Mouse (Mus musculus): ENCODE measurements around the gene Amph.

Gene Amph

DNA sequence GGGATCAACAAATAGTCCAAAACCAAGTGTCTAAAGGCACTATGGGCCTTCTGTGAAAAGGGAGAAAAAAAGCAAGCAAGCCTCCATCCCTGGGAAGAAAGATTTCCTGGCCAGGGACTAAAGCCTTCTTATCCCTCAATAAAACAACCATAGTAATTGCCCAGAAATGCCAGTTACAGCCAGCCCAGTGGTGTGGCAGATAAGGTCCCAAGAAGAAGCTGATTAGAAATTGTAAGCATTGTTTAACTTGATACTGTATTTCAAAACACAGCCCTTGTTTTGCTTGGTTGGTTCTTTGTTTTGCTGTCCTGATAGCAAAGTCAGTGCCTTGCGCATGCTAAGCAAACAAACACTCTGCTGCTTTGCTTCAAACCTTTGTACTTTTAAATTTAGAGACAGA is 191.8 kb downstream of the Amph start:
- DNase-seq (ENCODE audit: low spot score in 2 of 2), result no peak

- no peak for DNase-seq (ENCODE audit: low spot score in 2 of 2)
These were observed 195.8 kb downstream of the Amph start for GRCm38 (mm10) chr13:19143766-19144165.

DNA sequence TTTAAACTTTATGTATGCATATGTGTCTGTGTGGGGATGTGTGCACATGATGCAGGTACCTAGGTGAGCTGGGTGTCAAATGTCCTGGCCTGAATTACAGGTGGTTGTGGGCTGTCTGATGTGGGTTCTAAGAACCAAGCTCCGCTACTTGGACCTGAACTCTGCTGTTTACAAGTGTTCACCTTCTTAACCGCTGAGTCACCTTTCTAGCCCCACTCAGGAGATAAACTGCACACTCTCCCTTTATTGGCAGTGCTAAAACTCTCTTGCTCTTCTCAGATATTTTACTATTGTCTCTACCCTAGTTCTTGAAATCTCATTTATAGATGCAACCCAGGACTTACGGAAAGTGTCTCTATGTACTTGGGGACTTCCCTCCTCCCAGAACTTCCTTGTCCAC is 199.5 kb downstream of the Amph start:
- DNase-seq (ENCODE audit: low spot score in 2 of 2), result no peak

DNA sequence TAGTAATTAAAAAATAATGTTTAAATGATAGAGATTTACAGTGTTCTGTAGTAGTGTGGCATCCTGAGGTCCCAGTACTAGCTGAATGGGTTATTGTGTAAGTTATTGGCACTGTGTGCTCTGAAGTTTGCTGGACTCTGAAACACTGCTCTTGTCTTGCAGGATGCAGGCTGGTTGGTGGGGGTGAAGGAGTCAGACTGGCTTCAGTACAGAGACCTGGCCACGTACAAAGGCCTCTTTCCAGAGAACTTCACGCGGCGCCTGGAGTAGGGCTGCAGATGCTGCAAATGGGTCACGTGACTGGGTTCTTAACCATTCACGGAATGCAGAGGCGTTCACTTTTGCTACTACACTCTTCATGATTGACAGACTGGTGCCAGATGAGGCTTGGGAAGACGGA is 201.6 kb downstream of the Amph start:
- DNase-seq (ENCODE audit: low spot score in 2 of 2), result no peak

- no peak for DNase-seq (ENCODE audit: low spot score in 2 of 2)
These were observed 202.7 kb downstream of the Amph start for GRCm38 (mm10) chr13:19150438-19151301.

DNA sequence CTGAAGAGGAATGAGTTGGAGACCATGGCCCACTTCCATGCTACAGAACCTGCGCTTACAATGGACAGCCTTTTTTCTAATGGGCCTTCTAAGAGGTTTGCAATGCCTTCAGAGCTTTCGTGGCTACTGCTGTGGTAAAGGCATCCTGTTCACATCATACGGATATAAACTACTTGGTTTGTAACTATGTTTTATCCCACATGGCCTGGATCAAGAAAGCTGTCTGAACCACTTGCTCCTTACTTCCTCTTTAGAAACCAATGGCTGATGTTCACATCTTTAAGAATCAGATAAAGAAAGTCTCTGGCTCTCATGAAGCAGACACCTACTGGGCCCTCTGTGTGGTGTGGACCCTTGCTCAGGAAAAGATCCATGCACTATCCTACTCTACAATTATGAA is 204.1 kb downstream of the Amph start:
- no peak for DNase-seq (ENCODE audit: low spot score in 2 of 2)

- peak; percentile 17 to 19 for DNase-seq (ENCODE audit: low spot score in 2 of 2)
These were observed 210.5 kb downstream of the Amph start for GRCm38 (mm10) chr13:19158484-19158883.

GRCm38 (mm10) chr13:19160616-19161015 is 212.6 kb downstream of the Amph start:
- no peak for DNase-seq (ENCODE audit: low spot score in 2 of 2)

DNA sequence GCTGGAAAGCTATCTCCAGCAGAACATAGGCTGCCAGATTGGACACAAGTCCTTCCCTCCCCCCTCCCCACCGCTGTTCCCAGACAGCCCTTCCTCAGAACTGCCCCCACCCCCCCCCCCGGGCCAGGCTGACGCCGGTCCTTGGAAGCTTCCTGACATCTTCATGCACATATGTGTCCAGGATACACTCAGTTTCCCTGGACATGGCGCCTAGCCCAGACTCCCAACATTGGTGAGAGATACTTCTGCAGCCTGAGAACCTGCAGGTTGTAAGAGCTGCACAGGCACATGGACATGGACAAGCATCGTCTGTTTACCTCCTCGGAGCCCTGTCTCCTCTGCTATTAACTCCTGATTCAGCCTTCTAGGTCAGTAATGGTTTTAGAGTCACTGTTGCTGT is 213.1 kb downstream of the Amph start:
- no peak for DNase-seq (ENCODE audit: low spot score in 2 of 2)

DNA sequence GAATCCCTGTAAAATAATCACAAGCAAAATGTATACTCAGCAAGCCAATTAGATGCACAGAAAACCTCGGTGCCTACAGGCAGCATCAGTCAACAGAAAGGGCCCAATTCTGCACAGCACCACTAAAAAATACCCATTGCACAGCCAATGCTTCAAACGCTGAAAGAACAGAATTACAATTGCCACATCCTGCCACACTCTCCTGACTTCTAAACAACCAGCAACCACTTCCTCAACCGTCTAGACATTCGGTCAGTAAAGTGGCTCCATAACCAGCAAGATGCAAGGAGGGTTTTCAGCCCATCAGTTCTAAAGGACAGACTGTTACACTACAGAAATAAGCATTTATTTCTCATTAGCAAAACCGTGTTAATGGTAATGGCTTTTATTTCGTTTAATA is 214.1 kb downstream of the Amph start:
- no peak for DNase-seq (ENCODE audit: low spot score in 2 of 2)

GRCm38 (mm10) chr13:19177662-19178259 is 229.8 kb downstream of the Amph start:
- no peak for DNase-seq (ENCODE audit: low spot score in 2 of 2)

- DNase-seq (ENCODE audit: low spot score in 2 of 2), result no peak
These were observed 230.3 kb downstream of the Amph start for GRCm38 (mm10) chr13:19178351-19178750.

GRCm38 (mm10) chr13:19182259-19182658 is 234.3 kb downstream of the Amph start:
- no peak for DNase-seq (ENCODE audit: low spot score in 2 of 2)

DNA sequence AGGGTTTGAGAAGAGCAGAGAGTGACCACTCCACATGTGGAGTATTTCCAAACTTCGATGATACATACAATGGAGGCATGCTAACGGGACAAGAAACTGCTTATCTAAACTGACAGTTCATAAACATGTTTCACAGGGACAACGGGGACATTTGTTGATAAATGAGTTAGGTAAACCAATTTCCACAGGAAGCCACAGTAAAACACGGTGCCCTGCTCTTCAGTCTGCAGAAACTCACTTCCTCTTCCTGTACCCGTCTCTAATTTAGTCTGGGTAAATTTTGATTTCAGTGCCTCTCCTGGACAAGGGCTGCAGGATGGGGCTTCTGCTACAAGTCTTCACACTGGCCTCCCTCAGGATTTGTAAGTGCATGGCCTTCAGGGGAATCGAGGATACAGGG is 242.0 kb downstream of the Amph start:
- DNase-seq (ENCODE audit: low spot score in 2 of 2), result no peak

DNA sequence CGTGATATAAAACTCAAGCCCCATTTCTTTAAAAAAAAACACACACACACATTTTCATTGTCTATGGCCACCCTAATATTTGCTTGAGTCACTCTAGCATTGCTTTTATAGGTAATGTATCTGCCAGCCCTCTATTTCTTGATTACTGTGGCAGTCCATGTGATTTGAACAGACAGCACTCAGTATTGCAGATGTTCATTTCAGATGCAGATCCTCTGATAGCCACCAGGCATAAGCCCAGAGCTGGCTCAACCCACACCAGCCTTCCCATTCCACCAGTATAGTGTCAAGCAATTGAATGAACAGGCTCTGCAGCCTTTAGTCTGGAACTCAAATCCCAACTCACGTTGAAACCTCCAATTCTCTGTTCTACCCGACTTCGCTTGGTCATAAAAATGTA is 246.8 kb downstream of the Amph start:
- DNase-seq (ENCODE audit: low spot score in 2 of 2), result no peak

GRCm38 (mm10) chr13:19195456-19195855 is 247.5 kb downstream of the Amph start:
- no peak for DNase-seq (ENCODE audit: low spot score in 2 of 2)
